Comparison of ENCODE assay signal across 8 mouse cellular contexts in genomic region chr3:96559911-96560850, GRCm38 (mm10). TPM values are rescaled to one million over a fixed set of nuclear protein-coding genes. Genes with fewer than 3 reads are reported as not detected.
DNase-seq lines count a peak whose midpoint lies in the region; ATAC-seq and TF ChIP-seq lines count a peak whose summit lies in the region.

No protein-coding gene starts in this region.

- ATAC-seq in lung, embryonic 16.5 days (ENCODE audit: low read depth) = no peak
- ATAC-seq in forebrain, postnatal 0 days = no peak
- ATAC-seq in kidney, embryonic 16.5 days (ENCODE audit: low FRiP score, low TSS enrichment) = no peak

- TF ChIP-seq CTCF in forebrain, postnatal 0 days (IDR thresholded peaks at IDR 0.05; ENCODE audit: low read depth) = no peak

- no peak for DNase-seq in lung, postnatal 10 days
- no peak for DNase-seq in forebrain, postnatal 0 days
- peak; percentile 54 for DNase-seq in naive thymus-derived CD4-positive, alpha-beta T cell, adult 2 months (ENCODE audit: low read depth)
- no peak for DNase-seq in cerebellum, adult 8-10 months
- DNase-seq in frontal cortex, postnatal 25 days (ENCODE audit: low spot score in 2 of 2) = no peak
- no peak for DNase-seq in gastrocnemius, postnatal 25 days

- peak overlapping the region; percentile 68 for H3K27ac ChIP-seq in lung, embryonic 16.5 days (ENCODE audit: low read length)
- no peak overlapping the region for H3K27ac ChIP-seq in forebrain, postnatal 0 days (ENCODE audit: low read depth, low read length)
- H3K27ac ChIP-seq in kidney, embryonic 16.5 days (ENCODE audit: low read length) = peak overlapping the region; percentile 75

- H3K27me3 ChIP-seq in lung, embryonic 16.5 days (ENCODE audit: control insufficient read depth, insufficient read depth, low read depth, low read length) = no peaks in the 10 kb centered on the region
- H3K27me3 ChIP-seq in forebrain, postnatal 0 days (ENCODE audit: insufficient read depth, low read length) = no peaks in the 10 kb centered on the region
- no peaks in the 10 kb centered on the region for H3K27me3 ChIP-seq in kidney, embryonic 16.5 days (ENCODE audit: insufficient read depth, low read length)

- 59% methylated on average over 23 of the region's 23 CpGs for WGBS in lung, embryonic 16.5 days
- 84% methylated on average over 23 of the region's 23 CpGs for WGBS in forebrain, postnatal 0 days
- 62% methylated on average over 23 of the region's 23 CpGs for WGBS in kidney, embryonic 16.5 days

- peaks cover 19% of the 10 kb centered on the region; the same call in 1 of the 2 replicates for H3K36me3 ChIP-seq in lung, embryonic 16.5 days (ENCODE audit: control insufficient read depth, insufficient read depth, low read length)
- peaks cover 16% of the 10 kb centered on the region for H3K36me3 ChIP-seq in forebrain, postnatal 0 days (ENCODE audit: insufficient read depth)
- peaks cover 20% of the 10 kb centered on the region for H3K36me3 ChIP-seq in kidney, embryonic 16.5 days (ENCODE audit: insufficient read depth, low read length)

- H3K9me3 ChIP-seq in lung, embryonic 16.5 days (ENCODE audit: control insufficient read depth, low read length) = no peaks in the 10 kb centered on the region
- H3K9me3 ChIP-seq in forebrain, postnatal 0 days (ENCODE audit: low read length) = no peaks in the 10 kb centered on the region
- H3K9me3 ChIP-seq in kidney, embryonic 16.5 days (ENCODE audit: low read length) = no peaks in the 10 kb centered on the region

- H3K4me1 ChIP-seq in lung, embryonic 16.5 days (replicated peaks; ENCODE audit: control insufficient read depth, insufficient read depth, low read length) = peaks cover 43% of the 10 kb centered on the region
- peaks cover 29% of the 10 kb centered on the region; the same call in 1 of the 2 replicates for H3K4me1 ChIP-seq in forebrain, postnatal 0 days (ENCODE audit: insufficient read depth)
- peaks cover 60% of the 10 kb centered on the region for H3K4me1 ChIP-seq in kidney, embryonic 16.5 days (ENCODE audit: insufficient read depth, low read length)

- peak overlapping the region; percentile 88 for H3K4me3 ChIP-seq in lung, embryonic 16.5 days (ENCODE audit: low read length)
- peak overlapping the region; percentile 52 for H3K4me3 ChIP-seq in forebrain, postnatal 0 days (ENCODE audit: low read depth, low read length)
- H3K4me3 ChIP-seq in kidney, embryonic 16.5 days (ENCODE audit: low read length) = peak overlapping the region; percentile 93

- H3K9ac ChIP-seq in lung, embryonic 16.5 days (ENCODE audit: low read length) = peak overlapping the region; percentile 90
- H3K9ac ChIP-seq in forebrain, postnatal 0 days = peak overlapping the region; percentile 59; the same call in 1 of the 2 replicates
- H3K9ac ChIP-seq in kidney, embryonic 16.5 days (replicated peaks; ENCODE audit: low read length) = peak overlapping the region; percentile 97

- H3K4me2 ChIP-seq in lung, embryonic 16.5 days (ENCODE audit: low read depth, low read length) = peak overlapping the region; percentile 66
- H3K4me2 ChIP-seq in forebrain, postnatal 0 days (ENCODE audit: low read depth) = peak overlapping the region; percentile 81
- peak overlapping the region; percentile 73 for H3K4me2 ChIP-seq in kidney, embryonic 16.5 days (replicated peaks; ENCODE audit: low read depth, low read length)

RNA-seq across cellular contexts. Expression of gene Txnip, which starts 2.4 kb away (rescaled TPM):
- polyA plus RNA-seq in lung, embryonic 16.5 days (2015; fragmentation: Nextera tagmentation; extraction: Ambion mirVana) = 184 and 197 TPM in 2 replicates
- total RNA-seq in forebrain, postnatal 0 days (2014; rRNA removed) = 122 and 176 TPM in 2 replicates
- polyA plus RNA-seq in forebrain, postnatal 0 days (2015; fragmentation: Nextera tagmentation; extraction: Ambion mirVana) = 116 and 135 TPM in 2 replicates
- polyA plus RNA-seq in kidney, embryonic 16.5 days (2015; fragmentation: Nextera tagmentation; extraction: Ambion mirVana) = 191 and 197 TPM in 2 replicates
- 100 to 1,000 TPM; 343 to 504 TPM for total RNA-seq in gastrocnemius, postnatal 25 days (2021)

RNA-seq across cellular contexts. Expression of gene Gm16253, which starts 16.6 kb away (rescaled TPM):
- 1.4 TPM in 2 replicates for polyA plus RNA-seq in lung, embryonic 16.5 days (2015; fragmentation: Nextera tagmentation; extraction: Ambion mirVana)
- not detected in 2 replicates for total RNA-seq in forebrain, postnatal 0 days (2014; rRNA removed)
- not detected in 2 replicates for polyA plus RNA-seq in forebrain, postnatal 0 days (2015; fragmentation: Nextera tagmentation; extraction: Ambion mirVana)
- 1.3 TPM in 2 replicates for polyA plus RNA-seq in kidney, embryonic 16.5 days (2015; fragmentation: Nextera tagmentation; extraction: Ambion mirVana)
- 1 to 10 TPM; 1.1 TPM for total RNA-seq in gastrocnemius, postnatal 25 days (2021)

RNA-seq across cellular contexts. Expression of gene Polr3gl, which starts 33.8 kb away (rescaled TPM):
- 35.9 TPM in 2 replicates for polyA plus RNA-seq in lung, embryonic 16.5 days (2015; fragmentation: Nextera tagmentation; extraction: Ambion mirVana)
- total RNA-seq in forebrain, postnatal 0 days (2014; rRNA removed) = 25.7 and 31.8 TPM in 2 replicates
- 27.8 and 35.9 TPM in 2 replicates for polyA plus RNA-seq in forebrain, postnatal 0 days (2015; fragmentation: Nextera tagmentation; extraction: Ambion mirVana)
- 32.1 and 35.8 TPM in 2 replicates for polyA plus RNA-seq in kidney, embryonic 16.5 days (2015; fragmentation: Nextera tagmentation; extraction: Ambion mirVana)
- 10 to 100 TPM; 34.0 to 38.1 TPM for total RNA-seq in gastrocnemius, postnatal 25 days (2021)

RNA-seq across cellular contexts. Expression of gene Hfe2, which starts 35.2 kb away (rescaled TPM):
- polyA plus RNA-seq in lung, embryonic 16.5 days (2015; fragmentation: Nextera tagmentation; extraction: Ambion mirVana) = 0.57 and 1.1 TPM in 2 replicates
- total RNA-seq in forebrain, postnatal 0 days (2014; rRNA removed) = 0.54 and 1.6 TPM in 2 replicates
- 0.82 and 1.4 TPM in 2 replicates for polyA plus RNA-seq in forebrain, postnatal 0 days (2015; fragmentation: Nextera tagmentation; extraction: Ambion mirVana)
- polyA plus RNA-seq in kidney, embryonic 16.5 days (2015; fragmentation: Nextera tagmentation; extraction: Ambion mirVana) = 0.37 and 0.69 TPM in 2 replicates
- total RNA-seq in gastrocnemius, postnatal 25 days (2021) = 100 to 1,000 TPM; 474 to 621 TPM

RNA-seq across cellular contexts. Expression of gene Ankrd34a, which starts 36.3 kb away (rescaled TPM):
- polyA plus RNA-seq in lung, embryonic 16.5 days (2015; fragmentation: Nextera tagmentation; extraction: Ambion mirVana) = 1.6 and 1.9 TPM in 2 replicates
- 17.7 and 19.3 TPM in 2 replicates for total RNA-seq in forebrain, postnatal 0 days (2014; rRNA removed)
- polyA plus RNA-seq in forebrain, postnatal 0 days (2015; fragmentation: Nextera tagmentation; extraction: Ambion mirVana) = 17.6 and 19.2 TPM in 2 replicates
- 2.2 and 2.3 TPM in 2 replicates for polyA plus RNA-seq in kidney, embryonic 16.5 days (2015; fragmentation: Nextera tagmentation; extraction: Ambion mirVana)
- total RNA-seq in gastrocnemius, postnatal 25 days (2021) = 1 to 10 TPM in 1 of 2 experiments, under 1 TPM in 1; 0.95 to 1.1 TPM
